Mouse (Mus musculus) gastrocnemius, adult 2 months (tissue): Measurements from ENCODE around the gene Gls. TPM values are rescaled to one million over a fixed set of nuclear protein-coding genes. Genes with fewer than 3 reads are reported as not detected.

Experiments
- DNase-seq: peaks from one replicate; pipeline ENCODE4 v3.0.0; 2022
- H3K27ac ChIP-seq: fragments of 200-600 bp; 2 replicates; pipeline ENCODE4 v1.8.1; 2022; ENCODE audit warnings: mild to moderate bottlenecking
- H3K4me3 ChIP-seq: fragments of 200-600 bp; 2 replicates; pipeline ENCODE4 v1.8.1; 2022; ENCODE audit warnings: mild to moderate bottlenecking, moderate library complexity
- CTCF ChIP-seq: fragments of 200-600 bp; IDR thresholded peaks from 2 replicates; pipeline ENCODE4 v1.8.1; 2022; ENCODE audit warnings: antibody characterized with exemption, mild to moderate bottlenecking, moderate library complexity
- intact Hi-C: fragments of 180-260 bp; cut with DNase I; formaldehyde crosslinking; loops from one replicate; pipeline ENCODE4 v1.15.1; 2025
- total RNA-seq, 2 experiments: library from RNA; stranded (reverse); gene quantifications; 2 replicates each; pipeline ENCODE4 v1.2.3; 2021

The Gls gene
- total RNA-seq, 2 experiments from 2014 or later = 57.3 to 88.0 TPM

GRCm38 (mm10) chr1:52163707-52164457 lies 69.2 kb downstream of the Gls start:
- intact Hi-C loops = no loop called here
- no peak for DNase-seq
- no peak overlapping the region for H3K27ac ChIP-seq
- no peak overlapping the region for H3K4me3 ChIP-seq
- no peak for TF ChIP-seq CTCF

GRCm38 (mm10) chr1:52161151-52161550 lies 71.9 kb downstream of the Gls start:
- no peak overlapping the region for H3K27ac ChIP-seq
- no peak overlapping the region for H3K4me3 ChIP-seq
- intact Hi-C loops = no loop called here
- no peak for DNase-seq
- no peak for TF ChIP-seq CTCF

- Histone ChIP-seq H3K4me3 (peak overlapping the region; percentile 45), H3K27ac (peak overlapping the region; percentile 78)
- intact Hi-C loops = no loop called here
- DNase-seq = peak; percentile 55
- no peak for TF ChIP-seq CTCF
These were observed 74.3 kb downstream of the Gls start for GRCm38 (mm10) chr1:52158490-52159381.

DNA sequence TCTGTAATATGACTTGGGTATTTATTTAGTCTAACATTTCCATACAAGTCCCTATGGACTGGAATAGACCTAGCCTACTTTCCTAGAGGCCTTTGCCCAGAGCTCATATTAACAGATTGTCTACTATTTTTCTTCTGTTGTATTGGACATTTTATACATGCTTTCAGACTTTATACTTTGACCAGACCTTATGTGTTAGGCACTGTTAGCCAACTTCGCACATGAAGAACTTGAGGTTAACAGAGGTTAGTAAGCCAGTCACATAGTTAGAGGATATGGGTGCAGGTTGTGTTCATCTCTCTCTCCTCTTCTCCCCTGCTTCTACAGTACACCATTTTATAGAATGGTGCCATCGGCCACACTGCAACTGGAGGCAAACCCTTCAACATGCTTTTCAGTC lies 75.0 kb downstream of the Gls start:
- intact Hi-C loops = no loop called here
- Histone ChIP-seq H3K27ac (peak overlapping the region; percentile 78), H3K4me3 (peak overlapping the region; percentile 45)
- no peak for TF ChIP-seq CTCF
- DNase-seq = no peak

DNA sequence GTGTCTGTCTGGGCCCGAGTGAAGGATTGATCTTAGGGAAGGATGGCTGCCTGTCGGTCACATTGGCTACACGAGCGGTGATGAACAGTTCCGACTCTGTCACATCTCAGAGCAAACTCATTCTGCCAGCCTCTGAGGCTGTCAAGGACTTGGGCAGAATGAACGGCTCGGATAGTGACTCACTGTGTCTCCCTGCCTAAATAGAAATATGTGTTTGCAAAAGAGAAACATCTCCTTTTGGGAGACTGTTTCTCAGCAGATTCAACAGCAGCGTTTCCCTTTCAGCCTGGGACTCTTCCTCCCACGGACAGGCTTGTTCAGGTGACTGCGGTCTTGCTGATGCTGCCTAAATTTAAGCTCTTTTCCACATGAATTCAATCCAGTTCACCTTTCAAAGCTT lies 76.7 kb downstream of the Gls start:
- intact Hi-C loops = no loop called here
- TF ChIP-seq CTCF = no peak
- no peak for DNase-seq
- no peak overlapping the region for H3K4me3 ChIP-seq
- H3K27ac ChIP-seq = no peak overlapping the region

DNA sequence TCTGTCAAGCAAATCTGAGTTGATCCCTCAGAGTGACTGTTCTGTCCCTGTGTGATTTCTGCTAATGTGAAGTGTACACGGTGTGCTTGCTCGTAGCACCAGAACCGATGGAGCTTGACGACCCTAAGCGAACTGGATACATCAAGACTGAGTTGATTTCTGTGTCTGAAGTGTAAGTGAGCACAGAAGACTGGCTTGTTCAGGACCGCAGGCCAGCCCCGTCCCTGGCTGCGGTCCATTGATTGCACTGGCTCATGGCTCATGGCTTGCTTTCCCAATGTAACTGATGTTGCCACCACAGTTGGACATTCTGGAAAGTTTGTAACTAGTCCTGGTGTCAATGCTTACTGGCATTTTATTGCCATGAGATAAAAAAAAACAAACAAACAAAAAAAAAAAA lies 78.1 kb downstream of the Gls start:
- Histone ChIP-seq H3K27ac (no peak overlapping the region; the same call in 1 of the 2 replicates), H3K4me3 (no peak overlapping the region)
- intact Hi-C loops = no loop called here
- no peak for TF ChIP-seq CTCF
- peak; percentile 71 for DNase-seq

GRCm38 (mm10) chr1:52152936-52153335 lies 80.1 kb downstream of the Gls start:
- TF ChIP-seq CTCF = no peak
- H3K27ac ChIP-seq = peak overlapping the region; percentile 54; the same call in 1 of the 2 replicates
- H3K4me3 ChIP-seq = no peak overlapping the region
- intact Hi-C loops = no loop called here
- DNase-seq = no peak

- DNase-seq = no peak
- Histone ChIP-seq H3K27ac (peak overlapping the region; percentile 54; the same call in 1 of the 2 replicates), H3K4me3 (no peak overlapping the region)
- intact Hi-C loops = no loop called here
- TF ChIP-seq CTCF = no peak
These were observed 80.7 kb downstream of the Gls start for GRCm38 (mm10) chr1:52152369-52152768.

DNA sequence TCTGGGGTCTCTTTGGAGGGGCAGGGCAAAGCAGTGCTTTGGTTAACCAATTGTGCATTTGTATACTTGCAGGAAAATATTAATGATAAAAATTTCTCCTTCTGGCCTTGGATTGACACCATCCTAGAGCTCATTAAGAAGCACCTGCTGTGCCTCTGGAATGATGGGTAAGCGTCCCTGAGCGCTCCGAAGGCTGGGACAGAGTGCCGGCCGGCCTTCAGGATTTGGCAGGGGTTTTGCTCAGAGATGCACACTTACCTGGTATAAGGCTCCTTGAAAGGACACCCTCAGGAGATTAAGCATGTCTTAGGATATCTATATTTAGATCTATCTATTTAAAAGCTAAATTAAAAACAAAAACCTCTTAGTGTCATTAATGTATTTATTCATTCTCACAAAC lies 81.9 kb downstream of the Gls start:
- no peak for TF ChIP-seq CTCF
- H3K27ac ChIP-seq = peak overlapping the region; percentile 68
- intact Hi-C loops = no loop called here
- DNase-seq = no peak
- H3K4me3 ChIP-seq = no peak overlapping the region

DNA sequence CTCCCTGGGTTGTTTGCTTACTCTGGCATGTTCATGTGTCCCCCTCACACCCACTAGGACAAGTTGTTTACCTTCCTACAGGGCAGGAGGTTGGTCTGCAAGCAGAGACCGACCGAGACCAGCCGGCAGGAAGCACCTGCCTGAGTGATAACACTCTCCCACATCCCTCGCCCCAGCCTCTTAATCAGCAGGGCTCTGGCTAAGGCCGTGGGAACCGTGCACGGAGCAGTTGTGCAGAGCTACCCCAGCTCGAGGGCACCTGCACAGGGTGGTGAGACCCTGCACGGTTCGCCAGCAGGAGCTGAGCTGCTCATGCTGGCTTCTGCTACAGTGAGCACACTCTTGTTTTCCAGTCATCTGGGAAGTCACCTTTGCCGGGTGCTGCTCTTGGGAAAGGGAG lies 82.4 kb downstream of the Gls start:
- Histone ChIP-seq H3K4me3 (no peak overlapping the region), H3K27ac (peak overlapping the region; percentile 68)
- no peak for TF ChIP-seq CTCF
- intact Hi-C loops = no loop called here
- DNase-seq = no peak

DNA sequence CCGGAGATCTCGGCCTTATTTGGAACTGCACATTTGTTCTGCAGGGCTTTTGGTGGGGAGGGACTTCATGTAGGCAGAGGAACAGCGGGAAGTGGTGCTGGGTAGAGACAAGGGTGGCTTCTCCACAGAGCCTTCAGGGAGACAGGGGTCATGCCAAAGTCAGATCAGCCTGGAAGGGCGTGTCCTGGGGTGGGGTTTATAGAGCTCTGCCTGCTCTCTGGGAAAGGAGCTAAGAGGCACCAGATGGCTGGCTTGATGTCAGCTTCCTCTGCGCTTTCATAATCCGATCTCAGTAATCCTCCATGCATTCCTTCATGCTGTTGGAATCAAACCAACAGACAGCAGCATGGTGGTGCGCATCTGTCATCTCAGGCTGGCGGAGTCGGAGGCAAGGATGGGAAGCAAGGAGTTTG lies 83.1 kb downstream of the Gls start:
- no peak for TF ChIP-seq CTCF
- peak; percentile 76 for DNase-seq
- Histone ChIP-seq H3K27ac (peak overlapping the region; percentile 68), H3K4me3 (no peak overlapping the region)
- intact Hi-C loops = loop anchor here (2.0 kb wide), 1 partner anchor 31 kb away; no protein-coding TSS in a partner anchor

GRCm38 (mm10) chr1:52148696-52149095 lies 84.3 kb downstream of the Gls start:
- intact Hi-C loops = loop anchor here (2.0 kb wide), 1 partner anchor 32 kb away; no protein-coding TSS in a partner anchor
- Histone ChIP-seq H3K27ac (no peak overlapping the region), H3K4me3 (no peak overlapping the region)
- TF ChIP-seq CTCF = no peak
- DNase-seq = no peak

DNA sequence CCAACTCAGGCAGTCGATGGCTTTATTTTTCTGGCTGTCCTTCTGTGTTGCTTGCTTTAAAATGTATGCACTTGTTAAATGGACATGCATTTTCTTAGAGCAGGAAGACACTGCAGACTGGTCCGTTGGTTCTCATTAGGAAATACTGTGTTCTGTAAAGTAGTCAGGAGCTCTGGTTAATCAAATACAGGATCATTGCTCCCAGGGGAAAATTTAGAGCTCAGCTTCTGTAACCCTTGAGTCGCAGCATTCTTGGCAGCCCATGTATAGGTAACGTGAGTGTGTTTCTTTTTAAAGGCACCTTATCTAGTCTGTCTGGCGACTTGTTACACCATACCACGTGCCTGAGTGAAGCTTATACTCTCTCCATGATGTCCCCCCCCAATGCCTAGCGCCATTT lies 84.9 kb downstream of the Gls start:
- Histone ChIP-seq H3K4me3 (no peak overlapping the region), H3K27ac (no peak overlapping the region; the same call in 1 of the 2 replicates)
- intact Hi-C loops = loop anchor here (2.0 kb wide), 1 partner anchor 33 kb away; no protein-coding TSS in a partner anchor
- no peak for DNase-seq
- TF ChIP-seq CTCF = no peak
